Mouse (Mus musculus): ENCODE measurements around the gene Nktr.

DNA sequence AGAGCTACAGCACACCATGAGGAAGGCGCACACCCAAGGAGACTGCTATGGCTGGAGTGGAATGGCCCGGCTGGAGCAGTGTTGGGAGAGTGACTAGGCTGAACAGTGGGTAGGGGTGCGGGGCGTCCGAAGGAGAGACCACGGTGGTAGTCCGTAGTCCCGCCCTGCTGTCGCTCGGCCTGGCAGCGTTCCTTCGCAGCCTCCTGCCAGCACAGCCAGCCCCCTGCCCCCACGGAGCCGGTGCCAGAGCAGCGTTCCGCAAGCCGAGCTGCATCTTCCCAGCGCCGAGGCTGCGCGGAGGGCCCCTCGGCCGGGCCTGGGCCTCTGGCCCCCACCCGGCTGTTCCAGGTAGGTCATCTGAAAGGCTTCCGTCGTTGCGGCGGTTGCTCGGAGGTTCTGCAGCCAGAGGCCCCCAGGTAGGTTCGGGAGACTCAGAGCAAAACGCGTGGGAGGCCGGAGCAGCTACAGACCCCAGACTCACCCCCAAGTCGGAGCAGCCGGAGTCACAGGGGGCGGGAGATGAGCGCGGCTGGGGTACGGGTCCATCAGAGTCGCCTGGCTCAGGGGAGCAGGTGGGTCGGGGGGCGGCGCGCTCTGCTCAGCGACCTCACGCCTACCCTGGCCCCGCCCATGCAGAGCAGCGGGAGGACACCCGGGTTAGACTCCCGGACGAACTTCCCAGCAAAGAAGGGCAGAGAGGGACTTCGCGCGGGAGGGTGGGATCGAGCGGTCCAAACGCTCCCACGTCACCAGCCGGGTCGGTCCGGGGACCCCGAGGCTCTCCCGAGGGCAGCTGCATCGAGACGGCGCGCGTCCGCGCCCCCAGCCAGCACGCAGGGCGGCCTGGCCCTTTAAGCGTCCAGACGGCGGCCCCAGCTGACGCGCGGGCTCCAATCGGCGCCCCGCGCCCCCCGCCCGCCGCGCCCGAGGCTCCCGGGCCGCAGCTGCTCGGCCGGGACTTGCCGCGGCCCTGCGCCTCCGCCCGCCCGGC is 40.4 kb downstream of the Nktr start, which contains the start of gene Zfp651:
- TF ChIP-seq CTCF (IDR thresholded peaks at IDR 0.05; ENCODE audit: extremely low read depth, insufficient read depth, insufficient read length, insufficient replicate concordance) (no peak), POLR2A (IDR thresholded peaks at IDR 0.05; ENCODE audit: low read depth, low read length) (no peak)
